Mouse (Mus musculus) neutrophil, adult 5-6 weeks (primary cell): ENCODE data around the gene Swsap1. TPM values are rescaled to one million over a fixed set of nuclear protein-coding genes. Genes with fewer than 3 reads are reported as not detected.

ENCODE experiments used
- ATAC-seq: fragments of 151-379, 151-347 bp; 2 replicates; pipeline ENCODE4 v1.8.0; 2017; ENCODE audit warnings: mild to moderate bottlenecking, moderate TSS enrichment; ENCODE audit not compliant: insufficient number of reproducible peaks, poor library complexity, low FRiP score, severe bottlenecking; ENCODE audit errors: extremely low read depth
- total RNA-seq: library from RNA; stranded (forward); fragments of 200-1000 nt; gene quantifications from 2 replicates; pipeline ENCODE4 v1.2.3, GENCODE M21; 2017

Gene Swsap1
- 3.1 and 3.7 TPM in 2 replicates for total RNA-seq

DNA sequence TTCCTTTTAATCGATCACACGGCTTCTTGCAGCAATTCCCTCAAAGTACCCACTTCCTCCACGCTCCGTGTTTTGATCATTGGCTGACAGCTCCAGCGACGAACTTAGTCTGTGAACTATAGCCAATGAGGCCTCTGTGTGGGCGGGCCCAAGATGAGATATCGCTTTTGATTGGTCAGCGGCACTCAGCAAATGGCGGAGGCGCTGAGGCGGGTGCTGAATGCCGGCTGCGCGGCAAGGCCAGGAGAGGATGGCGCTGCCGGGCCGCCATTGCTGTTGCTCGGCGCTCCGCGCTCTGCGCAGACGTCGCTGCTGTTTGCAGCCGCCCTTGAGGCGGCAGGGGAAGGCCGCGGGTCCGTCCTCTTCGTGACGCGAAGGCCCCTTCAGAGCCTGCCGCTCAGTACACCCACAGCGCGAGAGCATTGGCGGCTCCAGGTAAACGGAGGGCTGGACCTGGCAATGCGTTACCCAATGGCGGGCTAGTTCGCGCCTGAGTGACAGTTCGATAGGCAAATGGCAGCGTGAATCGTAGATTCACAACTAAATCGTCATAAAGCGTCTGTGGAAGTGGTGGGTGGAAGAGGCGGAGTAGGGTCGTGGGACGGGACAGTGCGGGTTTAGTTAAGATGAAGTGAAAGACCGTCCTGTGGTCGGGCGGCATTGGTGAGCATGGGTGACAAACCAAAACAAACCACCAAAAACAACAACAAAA, at the start of gene Swsap1:
TSS of gene Swsap1 (plus strand) at position 186 of the 712 bp plus-strand sequence.
- peak; percentile 86 for ATAC-seq

GRCm38 (mm10) chr9:21908216-21908615, 47.3 kb upstream of the Swsap1 start:
- no peak for ATAC-seq

GRCm38 (mm10) chr9:21909474-21910223, 45.9 kb upstream of the Swsap1 start:
- ATAC-seq: peak; percentile 62

DNA sequence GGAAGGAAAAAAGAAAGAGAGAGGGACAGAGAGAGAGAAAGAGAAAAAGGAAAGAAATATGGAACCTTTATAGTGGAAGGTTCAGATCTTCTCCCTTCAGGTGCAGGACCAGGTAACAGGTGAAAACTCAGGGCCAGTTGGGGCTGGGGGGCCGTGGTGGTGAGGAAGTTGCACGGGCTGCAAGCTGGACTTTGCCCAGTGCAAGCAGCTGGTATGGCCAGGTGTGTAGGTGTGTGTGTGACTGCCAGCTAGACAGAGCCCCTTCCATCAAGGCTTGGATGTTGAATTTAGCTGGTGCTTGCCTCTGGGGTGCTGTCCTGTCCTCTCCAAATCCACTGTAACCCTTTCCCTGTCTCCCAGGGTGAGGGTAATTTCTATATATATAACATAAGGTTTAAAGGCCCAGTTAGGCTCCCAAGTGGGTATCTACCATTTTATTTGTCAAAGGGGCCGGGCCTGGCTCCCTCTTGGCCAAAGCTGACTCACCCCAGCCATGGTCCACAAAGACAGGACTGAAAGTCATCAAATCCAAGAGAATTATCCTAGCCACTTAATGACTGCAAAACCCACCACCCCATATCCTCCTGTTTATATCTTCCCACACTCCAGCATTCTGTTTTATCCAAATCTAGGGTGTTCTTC, 38.6 kb upstream of the Swsap1 start:
- no peak for ATAC-seq

DNA sequence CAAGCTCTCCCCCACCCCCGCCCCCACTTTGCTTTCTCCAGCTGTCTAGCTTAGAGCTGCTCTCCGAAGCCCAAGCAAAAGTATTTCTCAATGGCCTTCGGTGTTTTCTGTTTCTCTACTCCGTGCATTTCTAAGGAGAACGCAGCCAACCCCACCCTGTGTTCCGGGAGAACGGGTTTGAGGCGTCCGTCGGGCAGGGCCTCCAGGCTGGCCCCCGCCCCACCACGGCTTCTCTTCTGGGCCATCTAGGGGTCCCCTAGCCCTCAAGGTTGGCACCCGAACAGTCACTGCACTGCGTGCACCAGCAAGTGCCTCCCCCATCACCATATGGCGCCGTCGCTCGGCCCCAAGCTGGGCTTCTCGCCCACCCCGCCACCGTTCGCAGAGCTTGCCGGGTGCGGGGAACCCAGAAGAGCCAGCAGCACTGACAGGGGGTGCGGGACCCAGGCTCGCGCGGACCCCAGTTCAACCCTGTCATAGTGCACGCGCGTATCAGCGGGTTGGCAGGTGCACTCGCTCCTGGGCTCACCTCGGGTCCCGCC, 38.0 kb upstream of the Swsap1 start:
- 0 out of 2 replicates have a peak, but pooled peaks have one; percentile 2 for ATAC-seq

DNA sequence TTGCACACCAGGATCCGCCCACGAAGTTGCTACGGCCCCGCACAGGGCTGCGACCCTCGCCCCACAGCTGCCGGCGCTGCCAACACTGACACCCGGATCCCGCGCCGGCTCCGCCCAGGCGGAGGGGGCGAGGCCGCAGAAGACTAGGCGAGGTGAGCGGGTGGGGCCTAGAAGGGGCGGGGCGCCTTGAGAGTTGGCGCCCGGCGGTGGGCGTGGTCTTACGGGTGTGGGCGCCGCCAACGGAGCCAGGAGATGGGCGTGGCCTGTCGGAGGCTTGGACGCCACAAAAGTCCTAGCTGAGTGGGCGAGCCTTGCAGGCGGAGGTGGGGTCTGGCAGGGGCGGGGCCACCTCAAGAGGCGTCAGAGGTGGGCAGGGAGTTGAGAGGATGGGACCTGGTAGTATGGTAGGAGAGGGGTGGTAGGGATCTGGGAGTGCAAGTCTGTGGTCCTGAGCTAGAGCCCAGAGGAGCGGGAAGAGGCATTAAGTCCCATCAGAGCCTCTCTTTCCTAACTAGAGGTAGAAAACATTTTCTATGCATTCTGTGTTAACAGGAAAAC, 37.4 kb upstream of the Swsap1 start, which contains the start of gene Rab3d:
TSS of gene Rab3d (minus strand) at position 158 of the 558 bp plus-strand sequence.
- peak; percentile 86 for ATAC-seq

GRCm38 (mm10) chr9:21918692-21919384, 36.7 kb upstream of the Swsap1 start:
- ATAC-seq: no peak

- no peak for ATAC-seq
Observed at GRCm38 (mm10) chr9:21923036-21923435, 32.5 kb upstream of the Swsap1 start.

- no peak for ATAC-seq
Observed at GRCm38 (mm10) chr9:21923490-21924098, 32.0 kb upstream of the Swsap1 start.

GRCm38 (mm10) chr9:21924099-21924493, 31.5 kb upstream of the Swsap1 start:
- peak; percentile 64 for ATAC-seq

GRCm38 (mm10) chr9:21925034-21925433, 30.5 kb upstream of the Swsap1 start:
- ATAC-seq: no peak

DNA sequence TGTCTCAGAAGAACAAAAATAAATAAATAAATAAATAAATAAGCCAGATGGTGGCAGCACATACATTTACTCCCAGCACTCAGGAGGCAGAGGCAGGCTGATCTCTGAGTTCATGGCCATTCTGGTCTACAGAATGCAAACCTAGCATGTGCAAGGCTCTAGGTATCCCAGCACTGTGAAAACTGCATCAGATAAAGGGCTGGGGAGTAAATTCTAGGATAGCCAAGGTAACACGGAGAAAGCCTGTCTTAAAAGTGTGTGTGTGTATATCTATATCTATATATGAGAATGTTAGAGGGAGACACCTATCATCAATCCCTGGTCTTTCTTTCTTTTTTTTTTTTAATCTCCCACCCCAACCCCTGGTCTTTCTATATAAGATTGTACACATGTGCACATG, 30.0 kb upstream of the Swsap1 start:
- no peak for ATAC-seq

DNA sequence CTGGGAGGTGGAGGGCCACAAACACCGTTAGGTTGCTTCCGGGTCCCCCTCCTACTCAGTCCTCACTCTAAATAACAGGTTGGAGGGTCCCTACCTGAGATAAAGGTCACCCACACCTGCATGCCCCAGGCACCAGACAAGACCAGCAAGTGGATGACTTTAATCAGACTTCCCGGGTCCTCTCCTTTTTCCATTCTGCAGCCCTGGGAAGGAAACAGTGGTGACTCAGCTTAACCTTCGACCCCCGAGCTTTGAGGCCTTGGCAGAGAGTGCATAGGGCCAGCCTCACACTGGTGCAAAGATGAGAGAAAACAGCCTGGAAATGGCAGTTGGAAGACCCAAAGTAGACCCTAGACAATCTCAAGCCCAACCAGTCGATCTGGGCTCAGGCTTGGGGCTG, 29.4 kb upstream of the Swsap1 start:
- ATAC-seq: no peak

DNA sequence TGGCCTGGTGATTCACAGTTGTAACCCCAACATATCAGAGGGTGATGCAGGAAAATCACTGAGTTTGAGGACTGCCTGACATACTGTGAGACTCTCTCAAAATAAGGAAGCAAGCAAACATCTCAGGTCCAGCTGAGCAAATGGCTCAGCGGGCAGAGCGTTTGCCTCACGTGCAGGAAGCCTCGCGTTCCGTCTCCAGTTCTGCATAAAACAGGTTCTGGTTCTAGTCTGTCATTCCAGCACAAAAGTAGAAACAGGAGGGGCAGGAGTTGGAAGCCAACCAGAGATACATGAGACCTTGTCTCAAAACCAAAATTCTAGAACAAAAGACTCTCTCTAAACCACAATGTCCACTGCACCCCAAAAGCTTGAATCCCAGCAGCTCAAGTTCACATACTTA, 28.8 kb upstream of the Swsap1 start:
- ATAC-seq: no peak

DNA sequence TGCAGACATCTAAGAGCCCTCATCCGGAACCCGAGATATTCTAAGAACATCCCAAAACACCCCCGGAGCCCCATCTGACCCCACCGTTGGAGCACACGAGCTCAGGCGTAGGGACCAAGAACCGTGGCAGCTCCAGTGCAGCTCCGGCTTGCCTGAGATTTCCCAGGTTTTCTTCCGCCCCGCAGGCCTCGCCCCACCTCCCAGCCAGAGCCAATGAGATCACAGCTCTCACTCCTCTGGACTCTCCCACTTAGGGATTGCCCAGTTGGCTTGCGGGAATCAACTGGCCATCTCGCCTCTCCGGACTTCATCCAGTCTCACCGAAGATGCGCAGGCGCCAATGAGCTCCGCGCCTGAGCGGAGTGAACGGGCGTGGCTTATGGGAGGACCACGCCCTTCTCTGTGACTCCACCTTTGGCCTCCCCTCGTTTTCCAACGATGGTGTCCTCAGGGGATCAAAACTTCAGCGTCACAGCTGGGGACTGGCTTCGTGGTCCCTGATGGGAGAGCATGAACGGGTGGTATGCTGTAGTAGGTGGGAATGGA, 28.3 kb upstream of the Swsap1 start, which contains the start of the genes Ccdc159 and Tmem205:
TSS of gene Ccdc159 (plus strand) at position 264 of the 546 bp plus-strand sequence.
TSS of gene Tmem205 (minus strand) at position 349 of the 546 bp plus-strand sequence.
- peak; percentile 21; the same call in 1 of the 2 replicates for ATAC-seq

DNA sequence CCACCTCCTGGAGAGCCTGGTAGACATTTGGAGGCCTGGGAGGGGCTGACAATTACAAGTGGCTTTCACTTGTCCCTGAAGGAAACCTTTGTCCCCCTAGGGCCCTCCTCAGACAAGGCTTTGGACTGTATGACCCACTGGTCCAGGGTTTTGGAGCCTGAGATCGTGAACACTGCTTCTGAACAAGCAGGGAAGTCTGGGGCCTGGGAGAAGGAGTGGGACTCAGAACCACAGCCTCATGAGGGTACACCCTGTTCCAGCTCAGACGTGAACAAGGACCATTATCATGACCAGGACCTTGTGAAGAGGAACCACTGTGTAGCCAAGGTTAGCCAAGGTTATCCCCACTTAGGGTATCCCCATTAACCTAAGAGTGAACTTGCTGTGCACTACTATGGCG, 26.3 kb upstream of the Swsap1 start:
- ATAC-seq: no peak

- ATAC-seq: no peak
Observed at GRCm38 (mm10) chr9:21932006-21932405, 23.5 kb upstream of the Swsap1 start.
